8 mouse cellular contexts compared by ENCODE assay signal in the genomic region with DNA sequence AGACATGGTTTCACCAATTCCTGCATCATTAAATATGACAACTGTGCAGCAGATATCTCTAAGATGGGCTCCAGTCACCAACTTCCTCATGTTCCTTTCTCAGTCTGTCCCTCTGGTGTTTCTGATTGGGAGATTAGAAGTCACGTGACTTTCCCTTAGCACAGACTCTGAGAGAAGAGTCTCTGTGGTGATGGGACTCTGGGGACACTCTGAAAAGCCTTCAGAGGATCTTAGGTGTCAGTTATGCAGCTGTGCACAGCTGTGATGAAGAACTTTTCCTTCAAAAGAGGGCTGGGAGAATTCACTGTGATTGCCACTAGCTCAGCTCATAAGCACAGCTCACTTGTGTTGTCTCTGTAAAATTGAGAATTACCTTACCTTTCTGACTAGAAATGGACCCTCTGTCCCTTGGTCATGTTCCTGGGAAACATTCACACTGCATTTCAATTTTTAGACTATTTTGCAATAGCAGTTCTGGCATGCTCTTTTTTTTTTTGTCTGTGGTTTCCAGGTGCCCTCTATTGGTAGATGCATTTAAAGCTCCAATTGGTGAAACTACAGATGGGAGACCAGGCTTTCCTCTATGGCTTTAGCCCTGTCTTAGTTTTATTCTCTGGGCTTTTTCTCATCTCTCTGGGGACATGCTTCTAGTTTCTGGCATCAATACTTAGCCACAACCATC. TPM values are rescaled to one million over a fixed set of nuclear protein-coding genes. Genes with fewer than 3 reads are reported as not detected.
DNase-seq lines count a peak whose midpoint lies in the region.

No protein-coding gene starts in this region.

- H3K27me3 ChIP-seq in heart, embryonic 10.5 days (ENCODE audit: insufficient read depth, poor library complexity, severe bottlenecking), result no peaks in the 10 kb centered on the region

- no peak overlapping the region for H3K4me3 ChIP-seq in heart, embryonic 10.5 days

- WGBS in heart, embryonic 10.5 days, result 47% methylated on average over 1 of the region's 1 CpGs

- no peaks in the 10 kb centered on the region for H3K4me1 ChIP-seq in heart, embryonic 10.5 days

- intact Hi-C loops in gastrocnemius, postnatal 36 days (cut with DNase I), result loop anchor here (5.0 kb wide), 1 partner anchor 141 kb away; no protein-coding TSS in a partner anchor

- H3K27ac ChIP-seq in heart, embryonic 10.5 days, result no peak overlapping the region

- DNase-seq in heart, adult 18-20 months, result peak; percentile 40 to 49
- no peak for DNase-seq in heart, embryonic 10.5 days (ENCODE audit: low spot score)
- peak; percentile 22 for DNase-seq in thymus, postnatal 0 days (ENCODE audit: low spot score)
- no peak for DNase-seq in thymus, postnatal 4 days
- peak; percentile 13 for DNase-seq in forelimb bud, embryonic 11.5 days (ENCODE audit: low read depth, low spot score)
- DNase-seq in skeletal muscle tissue, adult 2 months (ENCODE audit: low read depth, low spot score), result peak; percentile 9
- no peak for DNase-seq in gastrocnemius, postnatal 36 days
- no peak for DNase-seq in c-Kit-positive CD71-positive TER-119-positive erythroid progenitor cells, embryonic 14.5 days (ENCODE audit: low spot score)

- H3K9me3 ChIP-seq in heart, embryonic 10.5 days, result no peaks in the 10 kb centered on the region

- H3K36me3 ChIP-seq in heart, embryonic 10.5 days, result no peaks in the 10 kb centered on the region

RNA-seq across cellular contexts. Expression of a gene that starts 56.4 kb away (rescaled TPM):
- total RNA-seq in heart, adult 18-20 months (2021), result 10 to 100 TPM; 13.0 to 20.1 TPM
- 30.2 and 38.3 TPM in 2 replicates for polyA plus RNA-seq in heart, embryonic 10.5 days (2016; fragmentation: Nextera tagmentation; extraction: Ambion mirVana)
- polyA plus RNA-seq in thymus, postnatal 0 days (2015; fragmentation: Nextera tagmentation; extraction: Ambion mirVana), result 120 and 123 TPM in 2 replicates
- total RNA-seq in gastrocnemius, postnatal 36 days (2021), result 10 to 100 TPM; 11.3 to 12.0 TPM

Comparison
In these comparisons a context has a peak if more than half of its experiments do, and no peak if none do; other contexts are left out.
1. DNase-seq: peak in heart, adult 18-20 months (2 of 2), thymus, postnatal 0 days (single experiment), forelimb bud, embryonic 11.5 days (single experiment) and skeletal muscle tissue, adult 2 months (single experiment); none in heart, embryonic 10.5 days (single experiment), thymus, postnatal 4 days (single experiment), gastrocnemius, postnatal 36 days (0 of 2) and c-Kit-positive CD71-positive TER-119-positive erythroid progenitor cells, embryonic 14.5 days (single experiment).